Mouse (Mus musculus) midbrain, embryonic 10.5 days (tissue): ENCODE measurements around the gene Jade2. TPM values are rescaled to one million over a fixed set of nuclear protein-coding genes. Genes with fewer than 3 reads are reported as not detected.
A peak's percentile ranks its signal among the peaks of the same experiment; 100 is the strongest.

Experiments used
- DNase-seq: peaks from one replicate; pipeline ENCODE4 v3.0.0-alpha.2; 2017; ENCODE audit warnings: low spot score
- H3K27ac ChIP-seq: fragments of 300-500 bp; sonication (generic); replicated peaks from 2 replicates; pipeline ENCODE4 v1.5.1; 2016; ENCODE audit warnings: mild to moderate bottlenecking
- H3K27me3 ChIP-seq: fragments of 300-500 bp; sonication (generic); 2 replicates; pipeline ENCODE4 v1.6.1; 2016; ENCODE audit warnings: low read depth, mild to moderate bottlenecking; ENCODE audit not compliant: poor library complexity, severe bottlenecking
- H3K36me3 ChIP-seq: fragments of 300-500 bp; sonication (generic); 2 replicates; pipeline ENCODE4 v1.6.1; 2016; ENCODE audit warnings: mild to moderate bottlenecking, moderate library complexity
- H3K4me1 ChIP-seq: fragments of 300-500 bp; sonication (generic); 2 replicates; pipeline ENCODE4 v1.6.1; 2016
- H3K4me3 ChIP-seq: fragments of 300-500 bp; sonication (generic); 2 replicates; pipeline ENCODE4 v1.5.1; 2016; ENCODE audit warnings: mild to moderate bottlenecking, moderate library complexity
- H3K9me3 ChIP-seq: fragments of 300-500 bp; sonication (generic); replicated peaks from 2 replicates; pipeline ENCODE4 v1.6.1; 2016; ENCODE audit warnings: mild to moderate bottlenecking
- WGBS: fragments of 180-500 bp; shearing (Covaris S2); methylation state at CpG from one replicate; pipeline ENCODE4 v1.1.7; 2016; 5-methylcytosine and 5-hydroxymethylcytosine counted together
- polyA plus RNA-seq: library from polyadenylated mRNA; unstranded; fragments of >200 nt; fragmentation: Nextera tagmentation; extraction: Ambion mirVana; gene quantifications from 2 replicates; pipeline ENCODE4 v1.2.1, GENCODE M21; 2016

Jade2 gene
- polyA plus RNA-seq, 1 experiment from 2014 or later, result 0.41 TPM

DNA sequence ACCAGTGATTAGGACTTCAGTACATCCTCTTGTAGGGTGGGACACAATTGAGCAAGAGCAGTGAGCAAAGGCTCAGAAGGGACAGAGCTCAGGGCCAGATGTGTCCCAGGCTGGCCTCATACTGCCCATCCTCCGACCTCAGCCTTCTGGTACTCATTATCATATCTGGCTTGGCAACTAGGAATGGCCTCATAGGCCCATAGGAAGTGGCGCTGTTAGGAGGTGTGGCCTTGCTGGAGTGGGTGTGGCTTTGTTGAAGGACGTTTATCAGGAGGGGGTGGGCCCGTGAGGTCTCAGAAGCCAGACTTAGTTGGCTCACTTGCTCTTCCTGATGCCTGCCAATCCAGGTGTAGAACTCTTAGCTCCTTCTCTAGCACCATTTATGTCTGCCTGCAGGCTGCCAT lies 18.3 kb upstream of the Jade2 start:
- H3K4me3 ChIP-seq, result no peak overlapping the region
- no peaks in the 10 kb centered on the region for H3K4me1 ChIP-seq
- 28% methylated on average over 4 of the region's 4 CpGs for WGBS
- no peak for DNase-seq
- H3K27ac ChIP-seq, result no peak overlapping the region
- no peaks in the 10 kb centered on the region for H3K27me3 ChIP-seq
- no peaks in the 10 kb centered on the region for H3K36me3 ChIP-seq
- 0 out of 2 replicates have a peak, but pooled peaks cover 3% of the 10 kb centered on the region for H3K9me3 ChIP-seq

DNA sequence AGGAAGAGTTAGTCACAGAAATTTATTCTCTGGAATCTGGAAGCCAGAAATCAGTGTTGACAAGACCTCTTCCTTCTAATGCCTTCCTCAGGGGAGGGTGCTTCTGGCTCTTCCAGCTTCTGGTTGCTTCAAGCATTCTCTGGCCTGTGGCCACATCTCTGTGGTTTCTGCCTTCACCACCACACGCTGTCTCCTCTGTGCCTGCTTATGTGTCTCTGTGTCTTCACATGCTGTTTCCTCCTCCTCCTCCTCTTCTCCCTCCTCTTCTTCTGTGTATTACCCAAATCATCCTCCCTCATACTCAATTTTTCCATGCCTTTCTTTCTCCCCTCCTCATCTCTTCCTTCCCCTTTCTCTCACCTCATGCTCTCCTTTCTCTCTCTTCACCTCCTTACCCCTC lies 17.6 kb upstream of the Jade2 start:
- DNase-seq, result no peak
- no peaks in the 10 kb centered on the region for H3K36me3 ChIP-seq
- H3K9me3 ChIP-seq, result 0 out of 2 replicates have a peak, but pooled peaks cover 3% of the 10 kb centered on the region
- WGBS, result 88% methylated on average over 1 of the region's 1 CpGs
- no peak overlapping the region for H3K4me3 ChIP-seq
- H3K27me3 ChIP-seq, result no peaks in the 10 kb centered on the region
- no peaks in the 10 kb centered on the region for H3K4me1 ChIP-seq
- H3K27ac ChIP-seq, result no peak overlapping the region

DNA sequence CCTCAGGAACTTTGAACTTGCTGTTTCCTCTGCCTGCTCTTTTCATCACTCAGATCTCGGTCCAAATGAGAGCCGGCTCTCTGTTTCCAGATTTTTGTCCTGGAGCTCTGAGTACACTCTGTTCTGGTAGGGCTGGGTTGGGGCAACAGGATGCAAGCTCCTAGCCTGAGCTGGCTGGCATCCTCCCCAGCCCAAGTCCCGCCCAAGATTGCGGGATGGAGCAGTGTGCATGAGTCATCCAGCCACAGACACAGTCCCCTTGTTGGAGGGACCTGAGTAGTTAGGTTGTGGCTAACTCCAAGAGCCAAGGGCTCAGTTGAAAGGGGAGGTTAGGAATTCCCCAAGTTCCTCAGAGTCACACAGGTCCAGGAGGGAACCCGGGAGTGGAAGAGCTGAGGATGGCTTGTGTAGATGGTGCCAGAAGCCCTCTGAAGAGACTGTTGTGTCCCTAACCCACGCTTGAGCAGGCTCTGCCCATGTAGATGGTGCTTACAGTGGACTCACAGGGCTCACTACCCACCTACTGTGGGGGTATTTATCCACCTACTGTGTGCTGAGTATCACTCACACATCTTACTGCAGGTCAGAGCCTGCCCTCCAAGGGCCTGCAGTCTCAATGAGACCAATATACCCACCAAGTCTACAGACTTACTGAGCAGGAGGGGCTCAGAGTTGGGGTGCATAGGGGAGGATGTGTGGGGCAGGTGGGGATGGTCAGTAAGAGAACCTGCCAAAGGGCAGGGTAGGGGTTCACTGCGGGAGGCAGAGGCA lies 17.0 kb upstream of the Jade2 start:
- Histone ChIP-seq H3K27me3 (no peaks in the 10 kb centered on the region), H3K36me3 (no peaks in the 10 kb centered on the region), H3K4me1 (no peaks in the 10 kb centered on the region), H3K27ac (no peak overlapping the region), H3K4me3 (no peak overlapping the region), H3K9me3 (no peaks in the 10 kb centered on the region)
- no peak for DNase-seq
- WGBS, result 89% methylated on average over 7 of the region's 7 CpGs

DNA sequence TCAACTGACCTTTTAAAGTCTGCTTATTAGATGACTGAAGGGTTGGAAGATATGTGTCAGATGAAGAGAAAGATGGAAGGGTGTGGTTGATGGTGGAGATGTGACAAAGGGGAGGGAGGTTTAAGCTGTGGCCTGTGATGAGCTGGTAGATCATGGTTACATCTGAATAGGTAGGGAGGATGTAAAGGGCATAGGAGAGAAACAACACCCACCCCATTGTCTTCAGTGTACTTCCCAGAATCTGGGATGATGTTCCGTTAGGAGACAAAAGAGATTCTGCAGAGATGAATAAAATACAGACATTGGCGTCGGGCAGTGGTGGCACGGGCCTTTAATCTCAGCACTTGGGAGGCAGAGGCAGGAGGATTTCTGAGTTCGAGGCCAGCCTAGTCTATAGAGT lies 15.7 kb upstream of the Jade2 start:
- Histone ChIP-seq H3K36me3 (no peaks in the 10 kb centered on the region), H3K9me3 (no peaks in the 10 kb centered on the region), H3K4me3 (no peak overlapping the region), H3K27ac (no peak overlapping the region), H3K4me1 (no peaks in the 10 kb centered on the region), H3K27me3 (no peaks in the 10 kb centered on the region)
- no peak for DNase-seq
- 94% methylated on average over 5 of the region's 5 CpGs for WGBS

DNA sequence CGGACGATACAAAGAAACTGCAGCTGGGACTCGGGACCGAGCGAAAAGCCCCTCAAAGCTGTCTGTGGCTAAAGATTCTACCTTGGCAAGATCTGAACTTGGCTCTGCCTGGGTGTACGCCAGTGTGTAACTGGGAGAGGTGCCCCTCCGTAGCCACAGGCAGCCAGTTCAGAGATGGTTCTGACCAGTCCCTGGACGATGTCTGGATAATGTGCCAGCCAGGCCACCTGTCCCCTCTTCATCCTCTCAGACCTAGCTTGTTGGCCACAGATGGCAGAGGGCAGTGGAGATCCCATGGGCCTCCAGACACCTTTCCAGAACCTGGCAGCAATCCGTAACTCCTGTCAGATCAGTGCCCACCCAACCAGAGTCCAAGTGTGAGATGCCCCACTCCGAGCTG lies 9.8 kb upstream of the Jade2 start:
- Histone ChIP-seq H3K4me3 (no peak overlapping the region), H3K36me3 (no peaks in the 10 kb centered on the region), H3K27ac (no peak overlapping the region), H3K9me3 (no peaks in the 10 kb centered on the region), H3K27me3 (no peaks in the 10 kb centered on the region), H3K4me1 (no peaks in the 10 kb centered on the region)
- no peak for DNase-seq
- 90% methylated on average over 10 of the region's 10 CpGs for WGBS

DNA sequence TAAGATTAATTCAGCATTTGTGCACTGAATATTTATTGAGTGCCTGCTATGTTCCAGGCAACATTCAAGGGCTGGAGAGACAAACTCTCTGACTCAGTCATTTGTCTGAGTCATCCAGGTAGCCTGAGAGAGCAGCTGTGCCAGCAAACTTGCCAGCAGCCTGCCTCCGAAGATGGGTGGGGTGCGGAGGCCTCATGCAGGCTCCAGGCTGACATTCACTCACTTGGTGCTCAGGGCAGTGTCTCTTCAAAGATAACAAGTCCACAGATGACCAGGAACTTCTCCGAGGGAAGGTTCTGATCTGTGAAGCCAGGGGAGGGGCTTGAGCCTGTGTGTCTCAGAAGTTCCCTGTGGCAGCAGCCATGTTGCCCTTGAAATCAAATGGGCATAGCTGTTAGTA lies 8.6 kb upstream of the Jade2 start:
- Histone ChIP-seq H3K27me3 (no peaks in the 10 kb centered on the region), H3K27ac (no peak overlapping the region), H3K4me3 (no peak overlapping the region), H3K36me3 (no peaks in the 10 kb centered on the region), H3K4me1 (no peaks in the 10 kb centered on the region), H3K9me3 (no peaks in the 10 kb centered on the region)
- DNase-seq, result no peak
- WGBS, result 82% methylated on average over 3 of the region's 3 CpGs

DNA sequence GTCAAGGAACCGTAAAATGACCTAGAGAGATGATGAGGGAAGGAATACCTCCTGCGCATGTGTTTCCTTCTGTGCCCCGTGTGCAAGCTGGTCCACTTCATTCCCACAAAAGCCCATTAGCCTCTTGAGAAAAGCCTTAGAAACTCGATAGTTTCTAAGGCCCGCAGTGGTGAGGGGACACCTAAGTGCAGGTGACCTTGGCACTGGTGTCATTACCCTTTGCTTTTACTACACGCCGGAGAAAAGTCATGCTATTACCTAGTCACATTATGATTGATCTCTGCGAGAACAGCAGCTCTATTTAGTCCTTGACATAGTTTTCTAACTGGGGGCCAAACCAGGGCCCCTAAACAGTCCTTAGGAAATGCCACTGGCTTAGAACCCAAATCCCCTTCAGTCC lies 3.2 kb upstream of the Jade2 start:
- Histone ChIP-seq H3K9me3 (no peaks in the 10 kb centered on the region), H3K4me3 (no peak overlapping the region), H3K36me3 (no peaks in the 10 kb centered on the region), H3K27ac (no peak overlapping the region), H3K27me3 (peaks cover 48% of the 10 kb centered on the region), H3K4me1 (peaks cover 35% of the 10 kb centered on the region)
- WGBS, result 90% methylated on average over 8 of the region's 8 CpGs
- DNase-seq, result no peak

DNA sequence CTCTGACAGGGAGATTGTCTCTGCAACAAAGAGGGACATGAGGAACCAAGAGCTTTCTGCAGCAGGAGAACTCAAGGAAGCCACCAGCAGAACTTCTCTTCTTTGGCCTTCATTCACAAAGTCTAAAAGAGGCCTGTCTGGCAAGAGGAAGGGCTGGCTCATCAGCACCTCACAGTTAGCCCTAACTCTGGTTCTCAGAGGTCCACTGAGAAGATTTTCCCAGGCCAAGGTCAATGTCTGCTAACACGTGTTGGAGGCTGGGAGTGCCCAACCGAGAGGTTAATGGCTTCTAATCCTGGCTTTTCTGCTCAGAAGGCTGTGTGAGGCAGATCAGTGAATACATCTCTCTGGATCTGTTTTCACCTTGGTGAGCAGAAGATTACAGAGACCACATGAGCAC lies 2.1 kb upstream of the Jade2 start:
- peaks cover 46% of the 10 kb centered on the region for H3K4me1 ChIP-seq
- no peak for DNase-seq
- no peak overlapping the region for H3K27ac ChIP-seq
- no peaks in the 10 kb centered on the region for H3K36me3 ChIP-seq
- H3K27me3 ChIP-seq, result peaks cover 49% of the 10 kb centered on the region
- 33% methylated on average over 2 of the region's 2 CpGs for WGBS
- no peak overlapping the region for H3K4me3 ChIP-seq
- no peaks in the 10 kb centered on the region for H3K9me3 ChIP-seq

DNA sequence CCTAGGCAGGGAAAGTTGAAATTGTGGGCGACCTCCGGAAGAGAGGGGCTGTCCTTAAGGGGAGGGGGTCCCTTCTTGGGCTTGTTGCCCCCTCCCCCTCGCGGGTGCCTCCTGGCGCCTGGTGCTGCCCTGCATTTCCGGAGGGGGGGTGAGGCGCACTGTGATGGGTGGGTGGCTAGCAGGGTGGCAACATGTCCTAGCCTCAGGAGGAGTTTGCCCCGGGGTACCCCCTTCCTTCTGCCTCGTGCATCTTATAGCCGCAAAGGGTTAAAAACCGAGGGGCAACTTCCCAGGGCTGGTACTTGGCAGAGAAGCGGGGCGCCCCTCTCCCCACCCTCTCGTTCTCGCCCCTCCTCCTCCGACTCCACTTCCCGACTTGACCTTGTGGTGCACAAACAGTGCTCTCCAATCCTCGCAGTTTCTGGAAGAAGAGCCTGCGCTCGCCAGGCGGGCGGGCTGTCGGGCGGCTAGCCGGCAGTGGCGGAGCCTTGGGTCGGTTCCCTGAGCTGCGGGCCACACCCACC lies 1.1 kb upstream of the Jade2 start:
- peaks cover 54% of the 10 kb centered on the region for H3K27me3 ChIP-seq
- under 1% methylated on average over 28 of the region's 28 CpGs for WGBS
- H3K4me1 ChIP-seq, result peaks cover 54% of the 10 kb centered on the region
- no peaks in the 10 kb centered on the region for H3K36me3 ChIP-seq
- peak overlapping the region; percentile 79 for H3K4me3 ChIP-seq
- DNase-seq, result peak; percentile 60
- H3K27ac ChIP-seq, result peak overlapping the region; percentile 87
- H3K9me3 ChIP-seq, result no peaks in the 10 kb centered on the region

DNA sequence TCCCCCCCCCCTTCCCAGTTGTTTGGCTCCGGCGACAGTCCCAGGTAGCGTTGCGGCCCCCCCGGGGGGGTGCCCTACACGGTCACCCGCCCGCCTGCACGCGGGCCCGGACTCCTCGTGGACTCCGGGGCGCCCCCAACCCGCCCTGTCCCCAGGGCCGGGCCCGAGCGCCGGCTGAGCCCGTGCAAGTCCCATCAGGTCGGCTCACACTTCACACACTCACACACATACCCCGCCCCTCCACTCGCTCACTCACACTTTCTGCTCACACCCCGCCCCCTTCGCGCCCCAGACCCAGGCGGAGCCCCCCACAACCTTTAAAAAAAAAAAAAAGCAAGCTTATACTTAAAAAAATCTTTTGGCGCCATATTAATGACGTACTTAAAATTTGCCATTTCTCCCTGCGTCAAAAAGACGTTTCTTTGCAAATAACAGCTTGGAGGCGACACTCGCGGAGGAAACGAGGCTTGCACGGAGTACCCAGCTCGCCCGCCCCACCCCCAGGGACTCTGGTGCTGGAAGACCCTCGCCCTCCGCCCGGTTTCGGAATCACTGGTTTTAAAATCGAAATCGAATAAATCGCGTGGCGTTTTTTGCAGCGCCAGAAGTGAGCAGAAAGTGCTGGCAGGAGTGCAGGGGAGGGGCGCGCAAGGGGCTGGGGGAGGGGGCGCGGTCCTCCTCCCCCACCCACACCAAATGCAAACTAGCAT lies 520 bp upstream of the Jade2 start:
- under 1% methylated on average over 52 of the region's 52 CpGs for WGBS
- H3K27ac ChIP-seq, result peak overlapping the region; percentile 87
- H3K36me3 ChIP-seq, result no peaks in the 10 kb centered on the region
- H3K27me3 ChIP-seq, result peaks cover 54% of the 10 kb centered on the region
- peaks cover 58% of the 10 kb centered on the region for H3K4me1 ChIP-seq
- peak overlapping the region; percentile 79 for H3K4me3 ChIP-seq
- peak; percentile 57 for DNase-seq
- H3K9me3 ChIP-seq, result no peaks in the 10 kb centered on the region

DNA sequence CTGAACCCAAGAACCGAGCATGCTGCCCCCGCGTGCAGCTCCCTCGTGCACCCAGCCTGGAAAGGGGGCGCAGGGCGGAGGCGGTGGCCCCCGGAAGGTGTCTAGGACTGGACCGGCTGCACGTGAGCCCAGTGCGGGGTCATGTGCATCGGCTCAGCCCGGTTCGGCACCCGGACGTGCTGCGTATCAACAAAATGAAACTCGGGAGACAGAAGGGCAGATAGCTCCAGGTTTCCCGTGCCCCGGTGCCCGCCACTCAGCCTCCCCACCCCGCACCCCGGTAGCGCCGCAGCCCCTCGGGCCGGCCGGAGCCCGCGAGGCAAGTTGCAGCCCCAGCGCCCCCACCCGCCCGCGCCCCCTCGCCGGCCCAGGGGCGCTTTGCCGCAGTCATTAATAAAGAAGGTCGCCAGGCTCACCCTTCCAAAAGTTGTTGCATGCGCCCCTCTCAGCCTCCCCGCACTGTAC lies 805 bp downstream of the Jade2 start:
- Histone ChIP-seq H3K4me3 (peak overlapping the region; percentile 79), H3K4me1 (peaks cover 70% of the 10 kb centered on the region), H3K27me3 (peaks cover 54% of the 10 kb centered on the region), H3K9me3 (no peaks in the 10 kb centered on the region), H3K36me3 (no peaks in the 10 kb centered on the region), H3K27ac (peak overlapping the region; percentile 87)
- 0% methylated on average over 41 of the region's 41 CpGs for WGBS
- DNase-seq, result peak; percentile 65

DNA sequence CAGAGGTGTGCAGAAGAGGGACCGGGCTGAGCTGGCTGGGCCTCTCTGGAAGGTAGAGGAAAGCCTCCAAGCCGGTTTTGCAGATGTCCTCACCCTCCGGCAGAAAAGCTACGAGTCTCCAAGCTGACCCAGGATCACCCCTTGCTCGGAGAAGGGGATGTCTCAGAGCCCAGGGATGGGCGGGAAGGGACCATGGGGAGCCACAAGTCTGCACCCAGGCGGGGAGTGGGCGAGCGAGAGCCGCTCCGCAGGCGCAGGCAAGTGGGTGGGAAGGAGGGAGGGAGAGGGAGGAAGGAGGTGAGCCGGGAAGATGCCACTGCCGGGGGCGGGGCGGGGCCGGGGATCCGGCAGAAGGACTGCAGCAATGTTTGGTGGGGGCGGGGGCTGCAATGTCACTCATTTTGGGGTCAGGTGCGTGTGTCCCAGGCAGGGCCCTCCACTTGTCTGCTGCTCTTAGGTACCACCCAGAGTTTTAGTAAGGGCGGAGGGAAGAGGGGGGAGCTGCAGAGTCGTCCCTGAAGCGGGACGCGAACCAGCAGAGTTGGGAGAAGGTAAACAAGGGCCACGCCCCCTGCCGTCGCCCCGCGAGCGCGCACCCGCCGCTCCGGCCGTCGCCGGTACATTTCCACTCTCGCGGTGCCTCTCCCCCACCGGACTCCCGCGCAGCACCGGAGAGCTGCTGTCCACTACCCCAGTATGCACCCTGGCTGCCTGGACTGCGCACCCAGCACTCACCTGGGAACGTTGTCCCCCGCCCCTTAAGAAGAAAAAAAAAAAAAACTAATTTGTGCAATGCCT lies 1.4 kb downstream of the Jade2 start:
- Histone ChIP-seq H3K9me3 (no peaks in the 10 kb centered on the region), H3K27me3 (peaks cover 54% of the 10 kb centered on the region), H3K4me3 (peak overlapping the region; percentile 79), H3K27ac (peak overlapping the region; percentile 87), H3K36me3 (no peaks in the 10 kb centered on the region), H3K4me1 (peaks cover 70% of the 10 kb centered on the region)
- under 1% methylated on average over 46 of the region's 47 CpGs for whole genome bisulfite sequencing
- peak; percentile 65 for DNase-seq
